Comparison of ENCODE assay signal across 8 mouse cellular contexts in genomic region chr2:78867726-78868510, GRCm38 (mm10). TPM values are rescaled to one million over a fixed set of nuclear protein-coding genes. Genes with fewer than 3 reads are reported as not detected.
DNase-seq lines count a peak whose midpoint lies in the region; ATAC-seq lines count a peak whose summit lies in the region.

Ube2e3 (plus strand) TSS chr2:78868124.

- ATAC-seq in embryonic facial prominence, embryonic 11.5 days (replicated peaks; ENCODE audit: insufficient number of reproducible peaks, low FRiP score, low TSS enrichment, low read depth): no peak; the same call in 1 of the 2 replicates

- peak within 1 kb of the TSS; percentile 99 for H3K9ac ChIP-seq in embryonic facial prominence, embryonic 11.5 days (replicated peaks; ENCODE audit: low read length)

- no peaks in the 10 kb centered on the region for H3K4me1 ChIP-seq in embryonic facial prominence, embryonic 11.5 days (ENCODE audit: control insufficient read depth, insufficient read depth, low read length)
- H3K4me1 ChIP-seq in heart, embryonic 10.5 days: peaks cover 29% of the 10 kb centered on the region
- peaks cover 38% of the 10 kb centered on the region for H3K4me1 ChIP-seq in midbrain, embryonic 10.5 days

- peak within 1 kb of the TSS; percentile 97 for H3K27ac ChIP-seq in embryonic facial prominence, embryonic 11.5 days (replicated peaks; ENCODE audit: low read depth, low read length)
- H3K27ac ChIP-seq in heart, embryonic 10.5 days: peak within 1 kb of the TSS; percentile 100
- peak within 1 kb of the TSS; percentile 100 for H3K27ac ChIP-seq in midbrain, embryonic 10.5 days (replicated peaks)

- 12% methylated on average over 14 of the region's 14 CpGs for WGBS in embryonic facial prominence, embryonic 11.5 days
- 10% methylated on average over 14 of the region's 14 CpGs for WGBS in heart, embryonic 10.5 days
- WGBS in midbrain, embryonic 10.5 days: 17% methylated on average over 14 of the region's 14 CpGs

- DNase-seq in urinary bladder, adult 2 months (ENCODE audit: low spot score): no peak
- DNase-seq in urinary bladder, postnatal 4 days (ENCODE audit: low spot score in 2 of 2): no peak
- peak; percentile 50 for DNase-seq in embryonic facial prominence, embryonic 11.5 days (ENCODE audit: low spot score)
- peak; percentile 80 for DNase-seq in heart, embryonic 10.5 days (ENCODE audit: low spot score)
- no peak for DNase-seq in layer of hippocampus, postnatal 10 days (ENCODE audit: low spot score in 2 of 2)
- no peak for DNase-seq in midbrain, embryonic 10.5 days (ENCODE audit: low spot score)
- no peak for DNase-seq in right cerebral cortex, postnatal 10 days (ENCODE audit: low spot score in 2 of 2)
- DNase-seq in right cerebral cortex, adult 18-20 months: no peak

- H3K27me3 ChIP-seq in embryonic facial prominence, embryonic 11.5 days (ENCODE audit: control insufficient read depth, insufficient read depth, low read length): no peaks in the 10 kb centered on the region
- no peaks in the 10 kb centered on the region for H3K27me3 ChIP-seq in heart, embryonic 10.5 days (ENCODE audit: insufficient read depth, poor library complexity, severe bottlenecking)
- no peaks in the 10 kb centered on the region for H3K27me3 ChIP-seq in midbrain, embryonic 10.5 days (ENCODE audit: low read depth, poor library complexity, severe bottlenecking)

- H3K36me3 ChIP-seq in embryonic facial prominence, embryonic 11.5 days (replicated peaks; ENCODE audit: control insufficient read depth, insufficient read depth, low read depth, low read length): no peaks in the 10 kb centered on the region
- H3K36me3 ChIP-seq in heart, embryonic 10.5 days: 0 out of 2 replicates have a peak, but pooled peaks cover 4% of the 10 kb centered on the region
- peaks cover 9% of the 10 kb centered on the region for H3K36me3 ChIP-seq in midbrain, embryonic 10.5 days

- no peaks in the 10 kb centered on the region for H3K9me3 ChIP-seq in embryonic facial prominence, embryonic 11.5 days (replicated peaks; ENCODE audit: control insufficient read depth, low read length)
- no peaks in the 10 kb centered on the region for H3K9me3 ChIP-seq in heart, embryonic 10.5 days
- H3K9me3 ChIP-seq in midbrain, embryonic 10.5 days (replicated peaks): no peaks in the 10 kb centered on the region

- H3K4me3 ChIP-seq in embryonic facial prominence, embryonic 11.5 days (ENCODE audit: low read depth, low read length): peak within 1 kb of the TSS; percentile 82
- H3K4me3 ChIP-seq in heart, embryonic 10.5 days: peak within 1 kb of the TSS; percentile 87
- peak within 1 kb of the TSS; percentile 82 for H3K4me3 ChIP-seq in midbrain, embryonic 10.5 days

- peak within 1 kb of the TSS; percentile 72 for H3K4me2 ChIP-seq in embryonic facial prominence, embryonic 11.5 days (ENCODE audit: low read depth, low read length)

RNA-seq across cellular contexts. Expression of gene Ube2e3, which starts in this region (rescaled TPM):
- polyA plus RNA-seq in urinary bladder, adult 2 months (2012; rRNA removed): 33.0 and 34.1 TPM in 2 replicates
- 248 and 251 TPM in 2 replicates for polyA plus RNA-seq in embryonic facial prominence, embryonic 11.5 days (2014; fragmentation: Nextera tagmentation; extraction: Ambion mirVana)
- polyA plus RNA-seq in heart, embryonic 10.5 days (2016; fragmentation: Nextera tagmentation; extraction: Ambion mirVana): 115 and 131 TPM in 2 replicates
- total RNA-seq in layer of hippocampus, postnatal 10 days (2021): 100 to 1,000 TPM; 127 to 134 TPM
- polyA plus RNA-seq in midbrain, embryonic 10.5 days (2016; fragmentation: Nextera tagmentation; extraction: Ambion mirVana): 215 and 239 TPM in 2 replicates

Comparison
In these comparisons a context has a peak if more than half of its experiments do, and no peak if none do; other contexts are left out.
1. DNase-seq: peak in embryonic facial prominence, embryonic 11.5 days (single experiment) and heart, embryonic 10.5 days (single experiment); none in urinary bladder, adult 2 months (single experiment), urinary bladder, postnatal 4 days (0 of 2), layer of hippocampus, postnatal 10 days (0 of 2), midbrain, embryonic 10.5 days (single experiment), right cerebral cortex, postnatal 10 days (0 of 2) and right cerebral cortex, adult 18-20 months (single experiment).
2. Peak in every context shown above with its lines, with median percentiles within 50 percentile points of each other: H3K27ac ChIP-seq and H3K4me3 ChIP-seq.